Mouse (Mus musculus): ENCODE measurements at regions not wholly inside any gene's neighbourhood (a gene's known extent, or its start where the extent isn't known, plus 50 kb on each side); places are given as distances from the start of the nearest gene placed in this dataset.

DNA sequence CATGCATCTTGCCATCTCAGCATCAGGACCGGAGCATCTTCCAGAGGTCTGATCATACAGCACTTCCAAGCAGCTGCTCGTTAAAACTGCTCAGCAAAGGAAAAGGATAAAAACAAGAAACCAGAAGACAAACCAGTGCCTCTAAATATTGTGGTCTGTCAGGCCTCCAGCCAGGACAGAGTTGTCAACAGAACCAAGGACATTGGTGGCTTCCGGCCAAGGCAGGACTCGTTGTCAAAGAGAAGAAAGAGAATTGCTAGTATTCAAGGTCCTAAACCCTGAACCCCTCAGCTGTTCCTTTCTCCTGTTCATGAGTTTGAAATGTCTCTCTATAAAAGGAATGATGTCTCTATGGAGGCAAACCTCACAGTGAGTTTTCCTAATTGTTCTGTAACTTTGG, 155.0 kb downstream of the Sp3 start:
- DNase-seq (ENCODE audit: low spot score in 2 of 2): no peak

DNA sequence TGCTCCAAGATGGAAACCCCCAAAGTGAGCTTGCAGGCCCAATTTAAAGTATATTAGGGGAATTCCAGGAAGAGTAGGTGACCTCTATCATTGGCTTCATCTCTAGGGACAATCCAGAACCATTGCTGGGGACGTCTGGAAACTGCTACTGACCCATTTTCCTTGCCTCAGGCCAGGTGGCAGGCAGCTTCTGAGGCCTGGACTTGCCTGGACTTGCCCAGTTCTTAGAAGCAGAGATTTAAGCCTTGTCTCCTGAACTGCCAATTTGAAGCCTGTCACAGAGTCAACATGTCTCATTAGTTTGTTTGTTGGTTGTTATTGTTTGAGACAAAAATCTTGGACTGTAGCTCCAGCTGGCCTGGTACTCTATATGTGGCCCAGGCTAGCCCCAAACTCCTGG, 151.1 kb downstream of the Sp3 start:
- DNase-seq (ENCODE audit: low spot score in 2 of 2): no peak

DNA sequence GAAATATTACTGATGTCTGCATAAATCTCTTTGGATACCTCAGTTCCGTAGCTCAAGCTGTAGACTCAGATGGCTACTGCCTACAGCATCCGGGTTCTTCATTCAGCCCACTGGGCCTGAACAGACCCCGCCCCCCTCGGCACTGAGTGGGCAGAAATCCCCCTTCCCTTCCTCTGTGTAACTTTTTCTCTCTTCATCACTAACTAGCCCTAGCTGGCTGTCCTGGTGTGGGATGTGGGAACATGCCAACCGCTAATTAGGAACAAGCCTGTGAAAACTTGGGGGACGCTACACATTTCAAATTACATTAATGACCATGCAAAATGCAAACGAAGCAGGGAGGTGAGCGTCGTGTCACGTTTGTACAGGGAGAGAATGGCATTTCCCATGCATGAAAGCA, 147.5 kb downstream of the Sp3 start:
- no peak for DNase-seq (ENCODE audit: low spot score in 2 of 2)

DNA sequence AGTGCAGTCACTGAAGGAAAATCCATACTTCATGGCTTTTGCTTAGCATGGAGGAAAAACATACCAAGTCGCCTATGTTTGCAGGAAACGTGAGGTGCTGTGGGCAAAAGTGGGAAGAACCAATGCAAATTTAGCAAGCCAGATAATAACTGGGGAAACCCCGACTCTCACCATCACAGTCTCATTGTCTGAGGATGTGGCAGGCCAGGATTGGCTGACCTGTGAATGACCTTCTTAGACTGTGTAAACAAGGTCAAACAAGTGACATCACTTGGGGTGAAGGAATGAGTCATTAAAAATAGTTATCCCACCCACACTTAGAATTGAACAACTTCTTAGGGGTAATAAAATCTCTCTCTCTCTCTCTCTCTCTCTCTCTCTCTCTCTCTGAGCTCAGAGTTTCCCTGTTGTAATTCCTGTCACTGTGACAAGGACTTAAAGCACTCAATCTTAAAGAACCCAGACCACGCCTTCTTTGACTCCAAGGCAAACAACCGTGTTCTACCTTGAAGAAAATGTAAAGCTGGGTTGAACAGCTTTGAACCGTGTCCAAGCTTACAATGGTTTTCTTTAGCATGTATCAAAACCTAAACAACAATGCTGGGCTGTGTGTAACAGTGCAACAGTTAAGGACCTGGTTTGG, 142.0 kb downstream of the Sp3 start:
- no peak for DNase-seq (ENCODE audit: low spot score in 2 of 2)

DNA sequence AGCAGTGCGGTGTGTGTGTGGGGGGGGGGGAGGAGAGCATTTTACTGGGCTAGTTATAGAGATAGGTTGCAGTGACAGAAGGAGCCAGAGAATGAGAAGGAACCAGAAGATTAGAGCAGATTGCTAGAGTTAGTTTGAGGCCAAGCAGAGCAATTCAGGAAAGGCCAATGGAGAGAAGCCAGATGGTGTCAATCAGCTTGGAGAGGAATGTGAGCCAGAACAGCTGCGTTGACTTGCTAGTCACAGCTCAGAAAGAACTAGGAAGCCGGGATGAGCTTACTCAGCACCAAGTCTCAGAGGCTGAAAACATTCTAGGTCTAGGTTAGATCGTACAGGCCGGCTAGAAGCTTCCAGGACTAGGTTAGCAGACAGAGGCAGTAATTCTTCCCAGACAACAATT, 140.6 kb downstream of the Sp3 start:
- DNase-seq (ENCODE audit: low spot score in 2 of 2): no peak

DNA sequence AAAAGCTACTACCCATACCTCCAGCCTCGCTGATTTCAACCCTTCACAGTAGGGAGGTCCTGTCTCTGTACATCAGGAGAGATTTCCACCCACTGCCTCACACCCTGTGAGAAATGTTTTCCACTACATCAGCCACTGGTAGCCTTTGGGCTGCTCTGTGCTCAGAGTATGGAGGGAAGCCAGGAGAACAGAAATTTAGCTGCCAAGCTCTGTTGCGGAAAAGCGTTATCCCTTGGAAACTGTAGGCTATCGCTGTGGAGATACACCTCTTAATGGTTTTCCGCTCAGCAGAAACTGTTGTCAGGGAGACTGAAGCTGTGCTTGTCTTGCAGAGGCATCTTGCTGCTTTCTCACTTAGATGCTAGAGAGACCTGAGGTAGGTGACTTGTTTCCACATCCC, 138.9 kb downstream of the Sp3 start:
- DNase-seq (ENCODE audit: low spot score in 2 of 2): peak; percentile 4 to 6

DNA sequence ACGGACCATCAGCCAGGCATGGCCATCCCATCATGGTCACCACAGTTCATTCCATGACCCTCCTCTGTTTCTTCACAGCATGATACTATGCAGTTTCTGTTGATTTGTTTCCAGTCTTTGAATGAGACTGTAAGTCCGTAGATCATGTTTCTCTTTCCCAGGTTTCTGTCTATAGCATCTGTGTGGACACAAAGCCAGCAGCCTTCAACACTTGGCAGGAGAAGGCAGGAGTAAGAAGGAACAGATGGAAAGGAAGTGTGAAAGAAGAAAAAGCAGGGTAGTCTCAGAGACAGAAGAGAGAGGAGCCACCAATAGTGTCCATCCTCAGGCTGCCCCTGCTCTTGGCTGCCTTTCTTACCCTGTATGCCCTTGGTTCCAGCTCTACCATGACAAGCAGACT, 136.6 kb downstream of the Sp3 start:
- peak in 1 of 2 experiments; percentile 9 for DNase-seq (ENCODE audit: low spot score in 2 of 2)

DNA sequence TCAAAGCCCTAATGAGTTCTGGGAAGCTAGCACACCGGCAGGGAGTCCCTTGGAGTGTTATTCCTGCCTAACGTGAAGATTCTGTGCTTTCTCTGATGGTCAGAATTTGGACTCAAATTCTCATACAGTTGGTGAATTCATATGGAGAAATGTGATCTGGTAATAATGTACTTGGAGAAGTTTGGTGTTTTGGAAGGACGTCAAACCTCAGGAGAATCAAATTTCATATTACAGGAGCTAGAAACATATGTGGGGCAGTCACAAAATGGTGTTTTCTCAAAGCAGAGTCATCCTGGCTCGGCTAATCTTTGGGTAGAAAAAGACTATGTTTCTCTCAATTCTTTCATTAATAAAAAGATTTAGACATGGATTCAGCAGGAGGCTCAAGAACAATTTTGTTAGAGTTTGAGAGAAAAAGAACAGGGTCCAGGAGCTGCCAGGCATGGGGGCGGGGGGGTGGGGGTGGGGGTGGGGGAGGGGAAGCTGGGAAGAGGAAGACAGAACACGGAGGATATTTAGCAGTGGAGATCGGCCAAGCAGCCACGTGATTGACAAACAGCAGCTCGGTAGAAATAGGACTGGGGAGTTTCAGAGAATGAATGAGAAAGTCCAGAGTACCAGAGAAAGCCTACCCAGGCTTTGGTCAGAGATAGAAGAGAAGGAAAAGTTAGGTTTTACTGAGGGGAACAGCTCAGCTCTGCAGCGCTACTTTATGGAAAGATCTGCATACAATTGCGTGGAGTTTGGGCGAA, 130.6 kb downstream of the Sp3 start:
- no peak for DNase-seq (ENCODE audit: low spot score in 2 of 2)

DNA sequence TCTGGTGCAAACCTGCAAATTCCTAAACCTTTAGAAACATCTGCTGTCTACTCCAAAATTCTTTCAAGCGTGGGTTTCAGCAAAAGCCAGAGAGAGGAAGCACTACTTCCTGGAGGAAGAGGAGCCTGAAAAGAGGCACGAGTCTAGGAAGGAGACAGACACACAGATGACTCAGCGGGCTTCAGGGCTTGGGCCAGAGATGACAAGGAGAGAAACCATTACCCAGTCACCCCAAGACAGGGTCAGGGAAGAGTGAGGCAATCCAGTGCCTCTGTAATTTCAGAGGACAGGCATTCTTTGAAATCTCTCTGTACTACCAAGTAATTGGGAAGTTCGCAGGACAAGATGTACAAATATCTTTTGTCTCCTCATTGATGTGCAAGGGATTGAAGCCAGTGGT, 127.7 kb downstream of the Sp3 start:
- no peak for DNase-seq (ENCODE audit: low spot score in 2 of 2)

DNA sequence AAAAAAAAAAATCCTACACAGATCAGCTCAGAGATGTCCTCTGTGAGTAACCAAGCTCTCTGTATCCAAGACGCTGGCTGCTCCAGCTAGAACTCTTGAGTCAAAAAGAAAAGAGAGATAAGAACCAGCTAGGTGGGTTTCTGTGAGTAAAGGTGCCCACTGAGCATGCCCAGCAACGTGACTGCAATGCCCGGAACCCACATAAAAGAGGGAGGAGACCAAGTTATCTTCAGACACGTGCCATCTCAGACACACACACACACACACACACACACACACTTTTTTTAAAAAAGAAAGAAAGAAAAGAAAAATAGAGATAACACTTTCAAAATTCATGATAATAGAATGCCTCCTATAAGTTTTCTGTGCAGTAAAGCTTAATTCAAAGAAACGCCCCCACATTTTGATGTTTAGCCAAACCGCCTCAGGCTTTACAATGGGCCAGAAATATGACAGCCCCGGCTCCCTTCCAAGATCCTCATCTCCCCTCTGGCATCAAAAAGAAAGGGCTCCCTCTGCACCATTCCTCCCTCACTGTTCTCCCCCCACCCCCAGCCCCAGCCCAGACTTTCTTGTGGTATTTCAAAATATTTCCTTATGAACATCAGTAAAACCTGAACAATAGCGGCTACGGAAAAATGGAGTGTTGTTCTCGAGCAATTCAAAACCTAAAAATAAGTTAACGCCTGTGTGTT, 124.8 kb downstream of the Sp3 start:
- DNase-seq (ENCODE audit: low spot score in 2 of 2): peak; percentile 6

DNA sequence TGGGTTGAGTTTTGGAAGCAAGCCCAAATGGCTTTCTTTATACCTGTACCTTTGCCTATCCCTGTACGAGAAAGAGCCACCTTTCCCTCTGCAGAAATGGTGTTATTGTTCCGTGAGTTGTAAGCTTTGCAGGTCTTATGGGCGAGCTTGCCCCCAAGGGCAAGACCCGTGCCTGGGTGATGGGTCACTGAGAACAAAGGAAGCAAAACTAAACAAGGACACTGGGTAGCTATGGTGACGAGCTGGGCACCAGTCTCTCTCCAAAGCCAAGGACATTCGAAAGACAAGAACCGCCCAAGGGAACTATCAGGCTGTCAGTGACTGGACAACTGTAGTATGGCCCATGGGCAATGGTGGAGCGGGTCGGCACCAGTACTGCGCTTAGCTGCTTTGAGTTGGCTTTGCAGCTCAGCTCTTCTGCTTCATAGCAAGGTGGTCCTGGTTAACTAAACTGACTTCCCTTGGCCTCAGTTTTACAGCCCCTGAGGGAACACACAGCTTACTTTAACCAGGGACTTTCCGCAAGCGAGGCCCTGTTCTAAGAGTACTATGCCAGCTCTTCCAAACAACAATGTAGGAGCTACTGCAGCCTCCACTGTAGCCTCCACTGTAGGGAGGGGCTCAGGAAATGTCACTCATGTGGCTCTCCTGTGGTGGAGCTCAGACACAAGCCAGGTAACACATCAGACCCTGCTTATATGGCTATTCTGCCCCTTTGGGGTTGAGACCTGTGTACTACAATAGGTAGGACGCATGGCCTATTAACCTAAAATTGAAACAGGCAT, 124.1 kb downstream of the Sp3 start:
- DNase-seq (ENCODE audit: low spot score in 2 of 2): no peak

DNA sequence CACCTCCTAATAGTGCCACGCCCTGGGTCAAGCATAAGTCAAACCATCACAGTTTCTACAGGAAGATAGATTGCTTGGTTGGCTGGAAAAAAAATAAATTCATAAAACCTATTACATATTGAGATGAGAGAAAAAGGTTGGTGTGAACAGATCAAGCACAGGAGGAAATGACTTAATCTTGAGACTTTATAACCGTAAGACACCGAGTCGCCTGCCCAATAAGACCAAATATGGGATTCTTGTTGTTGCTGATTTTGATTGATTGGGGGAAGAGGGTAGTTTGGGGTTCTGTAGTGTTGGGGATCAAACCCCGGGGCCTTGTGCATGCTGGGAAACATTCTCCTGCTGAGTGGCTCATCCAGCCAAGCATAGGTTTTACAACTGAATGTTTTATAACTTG, 122.9 kb downstream of the Sp3 start:
- DNase-seq (ENCODE audit: low spot score in 2 of 2): no peak

DNA sequence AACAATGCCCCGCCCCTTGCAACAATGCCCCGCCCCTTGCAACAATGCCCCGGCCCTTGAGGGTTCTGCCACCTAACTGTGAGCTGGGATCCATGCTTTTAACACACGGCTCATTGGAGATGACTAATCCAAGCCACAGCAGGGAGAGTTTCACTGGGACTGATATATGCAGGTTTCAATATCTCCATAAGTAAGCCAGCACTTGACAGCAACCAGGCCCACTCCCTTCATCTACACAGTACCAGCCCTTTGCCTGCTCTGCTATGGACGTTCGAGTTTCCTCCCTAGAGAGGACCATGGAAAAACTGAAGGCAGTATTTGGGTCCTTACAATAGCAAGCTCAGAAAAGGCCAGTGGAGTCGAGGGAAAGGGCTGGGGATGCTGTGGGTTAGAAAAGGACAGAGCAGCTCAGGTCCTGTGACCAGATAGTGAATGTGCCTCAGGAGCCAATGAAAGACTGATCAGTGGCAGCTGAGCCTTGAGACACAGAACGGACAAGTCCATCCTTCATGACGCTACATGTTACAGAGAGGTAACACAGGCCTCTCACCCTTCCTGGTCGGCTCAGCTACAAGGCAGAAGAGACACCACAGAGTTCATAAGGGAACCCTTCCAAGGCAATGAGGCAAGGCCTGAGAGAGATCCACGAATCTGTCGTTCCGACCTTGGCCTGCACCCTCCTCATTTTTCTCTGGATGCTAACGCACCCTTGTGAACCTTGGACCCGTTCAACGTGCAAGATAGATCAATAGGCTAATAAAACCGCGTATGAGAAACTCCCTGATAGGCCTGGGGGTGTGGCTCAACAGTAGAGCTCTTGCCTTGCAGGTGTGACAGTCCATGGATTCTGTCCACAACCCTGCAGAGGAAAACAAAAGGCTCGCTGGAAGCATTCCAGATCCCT, 114.5 kb downstream of the Sp3 start:
- no peak for DNase-seq (ENCODE audit: low spot score in 2 of 2)

DNA sequence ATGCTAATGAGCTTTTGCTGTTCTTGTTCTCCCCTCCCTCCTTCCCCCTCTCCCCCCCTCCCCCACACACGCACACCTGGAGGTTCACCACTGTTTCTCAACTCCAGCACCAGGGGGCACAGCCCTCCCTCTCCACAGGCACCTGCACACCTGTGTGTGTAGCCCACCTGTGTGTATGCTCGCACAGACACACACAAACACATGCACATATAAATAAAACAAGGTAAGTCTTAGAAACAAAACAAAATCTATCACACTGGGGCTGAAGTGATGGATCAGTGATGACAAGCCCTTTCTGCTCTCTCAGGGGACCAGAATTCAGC, 113.9 kb downstream of the Sp3 start:
- no peak for DNase-seq (ENCODE audit: low spot score in 2 of 2)

DNA sequence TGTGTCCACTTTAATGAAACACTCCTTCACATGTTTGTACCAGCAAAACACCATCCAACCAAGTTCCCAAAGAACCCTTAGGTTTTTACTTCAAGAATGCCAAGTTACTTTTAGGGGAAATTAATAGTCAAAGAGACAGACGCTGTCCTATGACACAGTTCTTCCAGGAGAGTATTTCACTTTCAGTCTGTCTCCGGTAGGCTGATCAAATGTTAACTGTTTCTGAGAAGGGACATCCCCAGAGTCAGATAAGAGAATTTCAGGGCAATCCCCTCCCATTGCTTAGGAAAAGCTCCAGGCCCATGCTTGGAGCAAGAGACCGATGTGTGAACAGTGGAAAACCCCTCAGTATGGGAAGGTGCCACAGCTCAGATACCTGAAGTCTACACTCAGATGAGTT, 112.1 kb downstream of the Sp3 start:
- no peak for DNase-seq (ENCODE audit: low spot score in 2 of 2)

DNA sequence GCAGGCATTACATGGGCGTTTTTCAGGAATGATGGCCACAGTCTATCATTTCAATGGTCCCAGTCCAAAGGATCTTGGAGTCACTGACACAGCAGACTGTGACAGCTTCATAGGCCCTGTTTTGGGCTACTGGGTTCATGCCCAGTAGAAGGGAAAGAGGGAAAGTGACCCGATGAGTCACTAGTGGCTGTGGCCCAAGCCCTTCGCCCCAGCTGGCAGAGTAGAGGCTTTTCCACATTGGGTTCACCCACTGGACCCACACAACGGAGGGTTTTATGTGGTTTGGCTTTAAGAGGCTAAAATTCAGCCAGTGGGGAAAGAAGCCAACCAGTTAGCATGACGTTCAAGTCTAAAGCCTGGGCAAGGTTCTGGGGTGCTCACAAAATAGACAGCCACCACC, 108.4 kb downstream of the Sp3 start:
- peak; percentile 17 to 51 for DNase-seq (ENCODE audit: low spot score in 2 of 2)

DNA sequence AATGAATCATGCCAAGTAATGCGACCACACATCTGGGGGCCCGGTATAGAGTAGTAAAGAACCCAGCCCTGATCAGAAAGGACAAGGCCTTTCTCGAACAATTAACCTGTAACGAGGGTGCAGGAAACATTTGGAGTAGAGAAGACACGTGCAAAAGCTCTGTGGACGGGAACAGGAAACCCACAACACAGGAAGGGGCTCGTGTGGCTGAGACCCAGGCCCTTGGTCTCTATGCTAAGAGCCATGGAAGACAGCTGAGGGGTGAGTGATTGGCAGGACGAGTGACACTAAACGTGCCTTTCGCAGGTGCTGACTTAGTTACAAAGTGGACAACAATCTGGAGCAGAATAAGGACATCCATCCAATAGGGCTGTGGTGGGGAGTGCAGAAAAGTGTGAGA, 106.3 kb downstream of the Sp3 start:
- no peak for DNase-seq (ENCODE audit: low spot score in 2 of 2)

DNA sequence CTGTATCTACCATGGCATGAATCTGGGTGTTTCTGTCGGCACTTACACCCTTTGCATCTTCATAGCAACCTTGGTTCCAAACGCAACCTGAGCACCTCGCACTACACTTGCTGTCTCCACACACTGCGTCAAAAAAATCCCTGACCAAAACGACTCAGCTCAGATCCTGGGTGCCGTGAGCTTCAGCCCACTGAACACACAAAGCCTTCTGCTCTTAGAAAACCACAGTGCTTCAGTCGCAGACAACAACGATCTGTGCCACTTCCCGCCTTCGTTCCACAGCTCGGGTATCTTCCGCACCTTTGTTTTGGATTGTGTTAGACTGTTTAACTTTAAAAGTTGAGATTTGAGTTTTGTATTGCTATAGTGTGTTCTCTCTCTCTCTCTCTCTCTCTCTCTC, 105.7 kb downstream of the Sp3 start:
- no peak for DNase-seq (ENCODE audit: low spot score in 2 of 2)

DNA sequence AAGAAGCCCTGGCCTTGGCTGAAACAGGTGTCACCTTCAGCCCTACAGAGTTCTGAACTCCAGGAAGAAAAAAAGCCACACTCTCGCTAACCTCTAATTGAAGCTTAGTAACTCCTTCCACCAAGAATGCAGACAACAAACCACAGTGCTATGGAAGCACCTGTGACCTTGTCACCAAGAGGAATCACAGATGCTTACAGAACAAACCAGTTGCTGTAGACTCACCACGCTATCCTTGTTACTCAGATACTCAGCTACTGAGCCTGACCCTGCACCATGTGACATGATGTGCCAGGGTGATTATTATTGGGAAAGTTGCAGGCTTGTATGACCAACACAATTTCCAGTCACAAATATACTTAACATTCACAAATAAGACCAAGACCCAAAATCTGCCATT, 104.6 kb downstream of the Sp3 start:
- DNase-seq (ENCODE audit: low spot score in 2 of 2): no peak

DNA sequence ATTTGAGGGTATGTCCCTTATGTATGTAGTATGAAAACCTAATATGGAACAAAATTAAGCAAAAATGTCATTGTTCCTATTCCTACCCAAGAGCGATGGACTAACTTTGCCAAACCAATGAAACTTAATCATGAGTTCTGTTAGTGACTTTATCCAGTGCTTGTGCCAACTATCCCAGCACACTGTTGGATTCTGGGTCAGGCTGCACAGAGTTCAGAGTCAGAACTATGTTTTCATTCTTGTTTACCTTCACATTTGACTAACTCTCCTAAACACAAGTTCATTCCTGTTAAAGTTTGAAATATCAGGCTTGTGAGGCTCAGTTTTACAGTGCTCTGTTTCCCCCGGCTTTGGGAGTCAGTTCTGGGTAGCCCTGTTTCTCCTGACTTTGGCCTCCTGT, 100.2 kb downstream of the Sp3 start:
- DNase-seq (ENCODE audit: low spot score in 2 of 2): no peak

DNA sequence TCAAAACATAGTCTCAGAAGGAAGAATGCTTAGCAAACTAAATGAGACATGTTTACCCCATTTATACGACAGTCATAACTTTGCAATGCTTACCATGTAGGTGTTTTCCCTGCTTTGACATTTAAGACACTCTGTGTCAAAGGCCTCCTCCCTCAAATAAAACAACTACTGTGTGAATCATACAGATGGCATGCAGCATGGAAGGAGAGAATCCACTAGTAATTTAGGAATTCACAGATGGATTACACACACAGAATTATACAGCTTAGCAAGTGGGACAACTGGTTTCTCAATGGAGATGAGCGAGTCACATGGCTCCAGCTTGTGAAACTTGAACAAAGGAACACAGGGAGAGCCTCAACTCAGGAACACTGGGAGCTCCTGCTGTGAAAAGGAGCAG, 98.7 kb downstream of the Sp3 start:
- no peak for DNase-seq (ENCODE audit: low spot score in 2 of 2)

DNA sequence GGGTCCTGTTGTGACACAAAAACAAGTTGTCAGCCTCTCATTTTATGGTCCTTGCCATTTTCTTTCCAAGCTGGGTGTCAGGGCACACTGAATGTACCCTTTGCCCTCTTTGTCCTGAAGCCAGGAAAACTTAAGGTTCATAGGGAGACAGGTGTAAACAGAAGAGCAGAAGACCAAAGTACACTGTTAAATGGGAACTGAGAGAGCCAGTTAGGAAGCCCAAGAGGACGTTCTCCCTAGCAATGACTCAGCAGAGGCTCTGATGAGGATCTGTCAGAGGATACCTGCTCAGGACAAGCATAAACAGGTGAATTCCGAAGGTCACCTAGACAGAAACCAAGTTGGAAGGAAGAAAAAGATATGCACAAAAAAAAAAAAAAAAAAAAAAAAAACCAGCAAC, 94.0 kb downstream of the Sp3 start:
- no peak for DNase-seq (ENCODE audit: low spot score in 2 of 2)

Measured in frontal cortex, postnatal 36 days (tissue).